Mouse (Mus musculus) frontal cortex, adult 2 months (tissue): ENCODE data around the gene Olfr288. TPM values are rescaled to one million over a fixed set of nuclear protein-coding genes. Genes with fewer than 3 reads are reported as not detected.

Experiments used
- DNase-seq, 2 experiments: peaks; one replicate each; pipeline ENCODE4 v3.0.0; 2022; ENCODE audit warnings: low spot score in 1 of 2; ENCODE audit errors: extremely low spot score in 1 of 2
- polyA plus RNA-seq: library from polyadenylated mRNA; depleted of rRNA; stranded (reverse); fragments of >200 nt; gene quantifications from 2 replicates; pipeline ENCODE4 v1.2.3, GENCODE M21; 2012; rRNA removed

The Olfr288 gene
- polyA plus RNA-seq, result 0.29 and 0.32 TPM in 2 replicates

DNA sequence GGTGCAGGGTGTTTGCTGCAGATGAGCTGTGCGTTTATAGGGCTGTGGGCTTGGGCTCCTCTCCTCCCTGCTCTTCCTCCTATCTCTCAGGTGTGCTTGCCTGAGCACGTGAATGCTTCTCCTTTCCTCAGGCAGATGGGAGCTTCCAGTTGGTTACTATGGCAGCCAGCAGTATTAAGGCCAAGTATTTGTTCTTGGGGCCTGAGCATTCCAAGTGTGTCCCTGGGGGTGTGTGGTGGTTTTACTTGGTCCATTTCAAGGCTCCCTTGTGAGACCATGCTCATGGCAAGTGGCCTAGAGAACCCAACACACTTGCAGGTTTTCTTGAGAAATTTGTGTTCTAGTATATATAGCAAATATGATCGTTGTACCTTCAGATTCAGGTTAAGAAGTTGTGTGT lies at the start of gene Olfr288:
TSS of gene Olfr288 (minus strand) at position 101 of the 400 bp plus-strand sequence.
- DNase-seq, result no peak

- no peak for DNase-seq
Measured at GRCm38 (mm10) chr15:98235442-98235841, 40.1 kb upstream of the Olfr288 start.

- DNase-seq, result no peak
Measured at GRCm38 (mm10) chr15:98234350-98234749, 39.0 kb upstream of the Olfr288 start, which contains the start of gene Olfr286. Olfr286 (minus strand) TSS chr15:98234450.

DNA sequence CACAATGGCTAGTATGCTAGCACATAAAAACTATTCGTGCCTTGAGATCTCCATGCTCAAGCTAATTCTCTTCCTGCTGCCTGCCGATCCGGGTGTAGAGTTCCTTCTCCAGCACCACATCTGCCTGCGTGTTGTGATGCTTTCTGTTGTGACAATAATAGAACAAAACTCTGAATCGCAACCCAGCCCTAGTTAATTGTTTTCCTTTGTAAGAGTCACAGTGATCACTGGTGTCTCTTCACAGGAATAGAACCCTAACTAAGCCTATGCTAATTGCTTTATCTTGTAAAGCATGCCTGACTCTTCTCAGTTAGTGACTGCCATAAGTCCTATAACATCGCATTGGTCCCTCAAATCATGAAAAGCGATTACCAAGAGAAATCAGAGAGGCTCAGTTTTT lies 30.8 kb upstream of the Olfr288 start:
- DNase-seq, result no peak

- DNase-seq, result no peak
Measured at GRCm38 (mm10) chr15:98225610-98226009, 30.3 kb upstream of the Olfr288 start.

DNA sequence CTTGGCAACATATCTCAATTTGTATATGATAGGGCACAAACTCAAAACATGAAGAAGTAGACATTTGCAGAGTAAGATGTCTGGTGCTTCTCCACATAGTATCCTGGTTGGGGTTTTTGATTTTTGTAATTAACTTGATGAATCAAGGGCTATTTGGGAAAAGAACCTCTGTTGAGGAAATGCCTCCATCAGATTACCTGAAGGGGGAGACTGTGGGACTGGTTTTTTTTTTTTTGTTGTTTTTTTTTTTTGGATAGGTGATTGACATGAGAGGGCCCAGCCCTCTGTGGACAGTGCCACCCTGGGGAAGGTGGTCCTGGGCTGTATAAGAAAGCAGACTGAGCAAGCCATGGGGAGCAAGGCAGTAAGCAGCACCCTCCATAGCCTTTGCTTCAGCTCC lies 27.0 kb upstream of the Olfr288 start:
- no peak for DNase-seq

DNA sequence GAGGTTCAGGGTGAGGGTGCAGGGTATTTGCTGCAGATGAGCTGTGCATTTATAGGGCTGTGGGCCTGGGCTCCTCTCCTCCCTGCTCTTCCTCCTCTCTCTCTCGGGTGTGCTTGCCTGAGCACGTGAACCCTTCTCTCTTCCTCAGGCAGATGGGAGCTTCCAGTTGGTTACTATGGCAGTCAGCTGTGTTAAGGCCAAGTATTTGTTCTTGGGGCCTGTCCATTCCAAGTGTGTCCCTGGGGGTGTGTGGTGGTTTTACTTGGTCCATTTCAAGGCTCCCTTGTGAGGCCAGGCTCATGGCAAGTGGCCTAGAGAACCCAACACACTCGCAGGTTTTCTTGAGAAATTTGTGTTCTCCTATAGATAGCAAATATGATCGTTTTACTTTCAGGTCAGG lies 25.5 kb upstream of the Olfr288 start, which contains the start of the genes Gm44579 and Olfr287:
TSS of gene Gm44579 (minus strand) at position 101 of the 400 bp plus-strand sequence.
TSS of gene Olfr287 (minus strand) at position 180 of the 400 bp plus-strand sequence.
- peak; percentile 3 to 12 for DNase-seq

DNA sequence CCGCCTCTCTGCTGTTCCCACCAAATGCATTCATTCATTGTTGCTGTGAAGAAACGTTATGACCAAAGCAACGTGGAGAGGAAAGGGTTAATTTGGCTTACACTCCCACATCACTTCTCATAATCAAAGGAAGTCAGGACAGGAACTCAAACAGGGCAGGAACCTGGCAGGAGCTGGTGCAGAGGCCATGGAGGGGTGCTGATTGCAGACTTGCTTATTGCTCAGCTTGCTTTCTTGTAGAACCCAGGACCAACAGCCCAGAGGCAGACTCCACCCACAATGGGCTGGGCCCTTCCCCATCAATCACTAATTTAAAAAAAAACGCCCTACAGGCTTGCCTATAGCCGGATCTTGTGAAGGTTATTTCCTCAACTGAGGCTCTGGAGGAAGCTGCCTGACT lies 18.8 kb upstream of the Olfr288 start:
- DNase-seq, result no peak

GRCm38 (mm10) chr15:98213336-98213870 lies 18.1 kb upstream of the Olfr288 start:
- DNase-seq, result no peak

DNA sequence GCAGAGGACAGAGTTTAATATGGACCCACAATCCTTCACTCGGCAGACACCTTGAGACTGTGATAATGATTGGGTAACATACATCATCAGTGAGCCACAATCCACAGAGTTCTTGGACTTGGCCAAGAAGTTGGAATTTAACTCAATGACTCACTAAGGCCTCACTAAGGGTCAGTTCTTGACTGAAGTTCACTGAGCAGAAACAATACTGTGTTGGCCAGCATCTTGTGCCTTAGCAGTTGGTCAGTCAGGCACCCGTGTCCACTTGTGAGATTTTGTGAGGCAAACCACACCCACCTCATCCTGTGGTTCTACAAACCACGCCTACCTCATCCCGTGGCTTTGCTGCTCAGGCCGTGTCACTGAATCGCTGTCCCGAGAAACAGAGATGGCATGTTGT lies 14.3 kb upstream of the Olfr288 start:
- DNase-seq, result no peak

- DNase-seq, result no peak
Measured at GRCm38 (mm10) chr15:98184456-98184855, 10.9 kb downstream of the Olfr288 start.

DNA sequence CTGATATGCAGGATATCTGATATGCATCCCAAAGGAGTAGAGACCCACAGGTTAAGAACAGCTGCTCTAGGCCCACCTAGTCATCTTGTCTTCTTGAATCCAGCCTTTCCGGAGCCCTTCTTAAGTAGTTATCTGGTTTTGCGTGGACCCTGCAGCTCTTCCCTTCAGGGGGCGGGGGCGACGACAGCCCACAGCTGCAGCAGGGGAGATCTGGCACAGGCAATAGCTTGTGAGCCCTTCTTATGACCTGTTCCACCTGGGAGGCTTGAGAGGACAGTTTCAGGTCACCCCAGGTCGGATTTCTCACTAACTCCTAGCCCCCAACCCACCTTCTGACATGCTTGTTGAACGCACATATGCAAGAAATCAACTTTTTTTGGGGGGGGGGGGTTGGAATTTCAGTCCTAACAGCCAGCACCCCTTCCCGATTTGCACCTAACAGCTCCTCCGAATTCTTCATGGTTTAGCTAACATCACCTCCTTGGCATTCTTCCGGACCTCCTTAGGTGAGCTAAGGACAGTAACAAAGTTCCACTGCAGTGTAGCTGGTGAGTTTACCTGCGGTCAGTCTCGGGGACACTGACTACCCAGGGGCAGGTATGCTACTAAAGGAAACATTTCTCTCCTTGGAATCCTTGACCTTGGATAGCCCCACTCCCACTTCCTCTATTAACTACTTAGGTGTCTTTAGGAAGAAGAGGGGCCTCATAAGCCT lies 13.3 kb downstream of the Olfr288 start:
- no peak for DNase-seq

GRCm38 (mm10) chr15:98181132-98181711 lies 14.1 kb downstream of the Olfr288 start:
- peak; percentile 93 to 95 for DNase-seq

- no peak for DNase-seq
Measured at GRCm38 (mm10) chr15:98180567-98181131, 14.7 kb downstream of the Olfr288 start.

DNA sequence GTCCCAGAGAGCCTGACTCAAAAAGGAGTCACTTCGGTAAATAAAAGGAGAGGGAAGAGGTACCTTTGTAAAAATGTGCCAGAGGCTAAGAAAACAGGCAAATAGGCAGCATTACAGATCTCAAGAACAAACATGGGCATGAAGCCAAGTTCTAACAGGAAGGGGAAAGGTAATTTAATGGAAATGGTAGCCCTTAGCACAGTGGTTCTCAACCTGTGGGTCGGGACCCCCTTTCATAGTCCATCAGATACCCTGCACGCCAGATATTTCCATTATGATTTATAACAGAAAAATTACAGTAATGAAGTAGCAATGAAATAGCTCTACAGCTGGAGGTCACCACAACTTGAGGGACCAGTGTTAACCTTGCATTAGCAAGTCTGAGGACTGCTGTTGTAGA lies 18.0 kb downstream of the Olfr288 start:
- no peak for DNase-seq

- DNase-seq, result peak; percentile 81 to 95
Measured at GRCm38 (mm10) chr15:98173821-98174220, 21.5 kb downstream of the Olfr288 start.

DNA sequence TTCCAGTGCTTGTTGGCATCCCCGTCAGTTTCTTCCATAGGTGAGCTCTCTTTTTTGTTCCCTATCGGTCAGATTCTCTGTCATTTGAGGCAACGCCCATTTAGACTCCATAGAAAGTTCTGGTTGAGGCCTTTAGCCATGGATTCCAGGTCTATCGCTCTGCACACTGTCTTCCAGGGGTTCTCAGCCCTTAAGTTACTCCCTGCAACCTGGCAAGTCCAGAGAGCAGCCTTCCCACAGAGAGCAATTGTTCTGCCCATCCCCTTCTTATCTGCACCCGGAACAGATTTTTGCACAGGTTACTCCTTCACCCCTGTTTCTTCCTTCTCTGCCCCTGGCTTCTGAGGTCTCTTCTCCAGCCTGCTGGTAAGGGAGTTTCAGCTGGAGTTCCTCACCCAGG lies 23.2 kb downstream of the Olfr288 start:
- DNase-seq, result no peak

GRCm38 (mm10) chr15:98170917-98171316 lies 24.4 kb downstream of the Olfr288 start:
- no peak for DNase-seq

- DNase-seq, result peak; percentile 54 to 75
Measured at GRCm38 (mm10) chr15:98170365-98170764, 25.0 kb downstream of the Olfr288 start.

DNA sequence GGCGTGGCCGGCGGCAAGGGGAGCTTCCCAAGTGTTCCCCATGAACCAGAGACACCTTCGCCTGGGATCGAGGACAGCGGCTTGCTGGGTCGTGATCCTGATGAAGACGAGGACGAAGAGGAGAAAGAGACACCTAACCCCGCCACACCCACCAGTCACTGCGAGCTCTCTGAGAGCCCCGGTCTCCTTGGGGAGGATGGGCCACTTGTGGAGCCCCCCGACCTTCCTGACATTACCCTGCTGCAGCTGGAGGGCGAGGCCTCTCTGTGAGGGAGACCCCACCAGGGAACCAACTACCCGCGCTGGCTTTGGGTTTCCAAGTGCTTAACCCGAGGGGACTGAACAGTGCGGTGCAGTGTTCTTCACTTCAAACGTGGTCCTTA lies 26.7 kb downstream of the Olfr288 start:
- no peak for DNase-seq
